Mouse (Mus musculus) G1E (cell line): ENCODE measurements around the gene Prdm16. TPM values are rescaled to one million over a fixed set of nuclear protein-coding genes. Genes with fewer than 3 reads are reported as not detected.

Source experiments
- ATAC-seq: 2 replicates; pipeline ENCODE4 v1.8.0; 2016; ENCODE audit warnings: mild to moderate bottlenecking; ENCODE audit not compliant: insufficient number of reproducible peaks, poor library complexity, low FRiP score, severe bottlenecking; ENCODE audit errors: extremely low read depth
- DNase-seq: peaks from one replicate; pipeline ENCODE4 v3.0.0; 2012; ENCODE audit warnings: low spot score
- H3K27me3 ChIP-seq: 2 replicates; pipeline ENCODE4 v1.6.1; 2012; ENCODE audit warnings: mild to moderate bottlenecking, low read length, inconsistent platforms; ENCODE audit not compliant: insufficient read depth
- H3K36me3 ChIP-seq: replicated peaks from 2 replicates; pipeline ENCODE3; 2012; ENCODE audit warnings: mild to moderate bottlenecking, inconsistent platforms
- H3K4me1 ChIP-seq: 2 replicates; pipeline ENCODE4 v1.6.1; 2012; ENCODE audit warnings: low read depth, low read length, inconsistent platforms, mixed read lengths; ENCODE audit not compliant: insufficient read depth
- H3K4me3 ChIP-seq: 2 replicates; pipeline ENCODE4 v1.5.1; 2012; ENCODE audit warnings: low read depth, mild to moderate bottlenecking, inconsistent platforms, low read length, moderate library complexity, mixed read lengths
- H3K9me3 ChIP-seq: replicated peaks from 2 replicates; pipeline ENCODE4 v1.6.1; 2012; ENCODE audit warnings: inconsistent platforms
- CTCF ChIP-seq: IDR thresholded peaks from 2 replicates; pipeline ENCODE4 v1.5.1; 2012; ENCODE audit warnings: low read depth, low read length, inconsistent platforms, mixed read lengths
- GATA1 ChIP-seq: IDR thresholded peaks from 2 replicates; pipeline ENCODE4 v1.6.1; 2012; ENCODE audit warnings: borderline replicate concordance, low read length, inconsistent platforms, mixed read lengths
- GATA2 ChIP-seq: IDR thresholded peaks from 2 replicates; pipeline ENCODE4 v1.6.1; 2012; ENCODE audit warnings: low read depth, low read length, inconsistent platforms, borderline replicate concordance
- POLR2AphosphoS5 ChIP-seq: IDR thresholded peaks from 2 replicates; pipeline ENCODE4 v1.6.1; 2012; ENCODE audit warnings: low read depth, low read length, inconsistent platforms; ENCODE audit not compliant: insufficient replicate concordance
- TAL1 ChIP-seq: conservative IDR thresholded peaks from 2 replicates; pipeline ENCODE4 v1.6.1; 2012; ENCODE audit warnings: low read depth, low read length, inconsistent platforms, mixed read lengths
- polyA plus RNA-seq: library from polyadenylated mRNA; stranded (reverse); fragments of >175 nt; gene quantifications from 2 replicates; pipeline ENCODE4 v1.2.3, GENCODE M21; 2012
- total RNA-seq, 2 experiments: library from RNA; stranded (forward) in 1 of 2; stranded (reverse) in 1 of 2; fragments of 200-1000 nt in 1 of 2; fragments of >200 nt in 1 of 2; fragmentation: Nextera tagmentation in 1 of 2; gene quantifications; 2 replicates each; pipeline ENCODE4 v1.2.3; 2014 to 2017

The Prdm16 gene
- total and polyA plus RNA-seq, 3 experiments = under 0.01 TPM; not detected in 2

DNA sequence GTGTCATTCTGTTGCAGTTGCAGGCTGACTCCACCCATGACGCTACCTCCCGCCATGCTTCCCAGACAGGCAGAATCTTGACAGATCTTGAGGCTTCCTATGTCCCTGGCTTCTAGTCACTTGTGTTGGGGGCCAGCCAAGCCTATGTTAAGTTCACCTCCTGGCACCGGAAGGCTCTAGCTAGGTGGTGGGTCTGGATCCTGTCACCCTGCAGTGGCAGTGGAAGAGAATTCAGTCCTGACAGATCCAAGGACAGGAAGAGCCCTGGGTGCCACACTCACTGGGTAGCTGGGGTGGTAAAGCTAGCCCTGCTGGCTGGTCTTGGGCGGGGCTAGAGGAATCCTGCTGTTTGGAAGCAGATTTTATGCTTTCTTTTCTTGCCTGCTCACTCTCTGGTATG lies 311.3 kb downstream of the Prdm16 start:
- H3K9me3 ChIP-seq = peaks cover 88% of the 10 kb centered on the region
- no peak for ATAC-seq

DNA sequence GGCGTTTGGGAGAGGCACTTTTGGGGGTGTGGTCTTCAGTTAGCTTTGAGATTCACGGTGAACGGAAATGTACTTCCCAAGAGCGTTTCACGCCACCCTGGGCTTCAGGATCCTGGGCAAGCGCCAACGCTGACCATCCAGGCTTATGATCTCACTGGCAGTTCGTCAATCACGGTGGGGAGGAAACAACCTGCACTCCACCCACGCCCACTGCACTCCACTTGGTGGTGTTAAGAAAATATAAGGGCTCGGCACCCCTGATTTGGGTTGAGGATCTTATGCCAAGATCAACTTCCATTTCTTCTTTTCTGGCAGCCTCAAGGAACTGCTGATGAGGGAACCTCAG lies 323.1 kb downstream of the Prdm16 start:
- no peak for ATAC-seq
- H3K4me3 ChIP-seq = no peak overlapping the region
- H3K4me1 ChIP-seq = no peaks in the 10 kb centered on the region
- no peak for TF ChIP-seq GATA2
- no peak for TF ChIP-seq GATA1
- no peak for TF ChIP-seq POLR2AphosphoS5
- TF ChIP-seq CTCF = no peak
- no peak for TF ChIP-seq TAL1
- no peak for DNase-seq
- H3K36me3 ChIP-seq = no peaks in the 10 kb centered on the region
- peaks cover 87% of the 10 kb centered on the region for H3K9me3 ChIP-seq
- H3K27me3 ChIP-seq = no peaks in the 10 kb centered on the region

More for the DNA sequence above, 311.3 kb downstream of the Prdm16 start:
- no peak for DNase-seq
- Histone ChIP-seq H3K4me1 (no peaks in the 10 kb centered on the region), H3K4me3 (no peak overlapping the region), H3K36me3 (no peaks in the 10 kb centered on the region), H3K27me3 (no peaks in the 10 kb centered on the region)
- TF ChIP-seq GATA2 (no peak), GATA1 (no peak), CTCF (no peak), POLR2AphosphoS5 (no peak), TAL1 (no peak)

DNA sequence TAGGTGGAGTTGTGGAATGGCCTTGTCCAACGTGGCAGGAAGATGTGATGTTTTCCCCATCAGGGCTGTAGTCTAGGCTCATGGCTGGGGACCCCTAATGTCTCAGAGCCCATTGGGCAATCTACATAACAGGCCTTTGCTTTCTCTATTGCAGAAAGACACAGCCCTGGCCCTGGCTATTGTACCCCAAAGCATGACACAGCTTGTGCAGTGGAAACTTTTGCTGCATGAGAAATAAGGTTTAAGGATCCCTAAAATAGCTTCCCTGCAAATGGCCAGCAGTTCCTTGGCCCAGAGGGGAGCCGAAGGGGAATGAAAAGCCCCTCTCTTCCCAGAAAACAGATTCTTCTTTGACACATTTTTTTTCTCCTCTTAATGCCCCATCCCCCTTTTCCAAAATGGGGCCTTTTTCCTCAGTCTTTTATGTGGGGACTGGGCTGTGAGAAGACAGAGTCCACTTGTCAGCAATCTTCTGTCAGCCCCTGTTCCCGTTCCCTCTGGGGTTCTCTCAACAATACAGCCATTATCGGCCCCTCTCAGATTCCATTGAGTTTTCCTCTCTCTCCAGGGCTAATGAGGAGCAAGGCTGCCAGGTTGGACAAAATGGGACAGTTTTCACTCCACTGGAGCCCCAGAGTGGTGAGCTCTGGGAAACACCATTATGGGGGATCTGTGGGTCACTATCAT lies 323.6 kb downstream of the Prdm16 start:
- no peak for TF ChIP-seq CTCF
- TF ChIP-seq GATA2 = no peak
- TF ChIP-seq TAL1 = no peak
- TF ChIP-seq GATA1 = no peak
- no peak for TF ChIP-seq POLR2AphosphoS5
- ATAC-seq (no peak), DNase-seq (no peak)
- Histone ChIP-seq H3K36me3 (no peaks in the 10 kb centered on the region), H3K4me1 (no peaks in the 10 kb centered on the region), H3K9me3 (peaks cover 85% of the 10 kb centered on the region), H3K4me3 (no peak overlapping the region), H3K27me3 (no peaks in the 10 kb centered on the region)

DNA sequence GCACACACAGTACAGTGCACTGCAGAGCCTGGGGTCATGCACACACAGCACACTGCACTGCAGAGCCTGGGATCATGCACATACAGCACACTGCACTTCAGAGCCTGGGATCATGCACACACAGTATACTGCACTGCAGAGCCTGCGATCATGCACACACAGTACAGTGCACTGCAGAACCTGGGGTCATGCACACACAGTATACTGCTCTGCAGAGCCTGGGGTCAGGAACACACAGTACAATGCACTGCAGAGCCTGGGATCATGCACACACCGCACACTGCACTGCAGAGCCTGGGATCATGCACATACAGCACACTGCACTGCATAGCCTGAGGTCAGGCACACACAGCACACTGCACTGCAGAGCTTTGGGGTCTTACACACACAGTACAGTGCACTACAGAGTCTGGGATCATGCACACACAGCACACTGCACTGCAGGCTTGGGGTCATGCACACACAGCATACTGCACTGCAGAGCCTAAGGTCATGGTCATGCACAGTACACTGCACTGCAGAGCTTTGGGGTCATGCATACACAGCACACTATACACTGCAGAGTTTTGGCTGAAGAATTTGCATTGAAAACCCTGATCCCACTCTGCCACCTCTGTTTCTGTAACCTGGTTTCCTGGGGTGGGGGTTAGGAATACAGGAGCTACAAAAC lies 324.4 kb downstream of the Prdm16 start:
- no peak for TF ChIP-seq POLR2AphosphoS5
- no peak for TF ChIP-seq GATA1
- TF ChIP-seq GATA2 = no peak
- no peak for DNase-seq
- Histone ChIP-seq H3K36me3 (no peaks in the 10 kb centered on the region), H3K4me3 (no peak overlapping the region), H3K9me3 (peaks cover 77% of the 10 kb centered on the region), H3K4me1 (no peaks in the 10 kb centered on the region), H3K27me3 (no peaks in the 10 kb centered on the region)
- no peak for ATAC-seq

DNA sequence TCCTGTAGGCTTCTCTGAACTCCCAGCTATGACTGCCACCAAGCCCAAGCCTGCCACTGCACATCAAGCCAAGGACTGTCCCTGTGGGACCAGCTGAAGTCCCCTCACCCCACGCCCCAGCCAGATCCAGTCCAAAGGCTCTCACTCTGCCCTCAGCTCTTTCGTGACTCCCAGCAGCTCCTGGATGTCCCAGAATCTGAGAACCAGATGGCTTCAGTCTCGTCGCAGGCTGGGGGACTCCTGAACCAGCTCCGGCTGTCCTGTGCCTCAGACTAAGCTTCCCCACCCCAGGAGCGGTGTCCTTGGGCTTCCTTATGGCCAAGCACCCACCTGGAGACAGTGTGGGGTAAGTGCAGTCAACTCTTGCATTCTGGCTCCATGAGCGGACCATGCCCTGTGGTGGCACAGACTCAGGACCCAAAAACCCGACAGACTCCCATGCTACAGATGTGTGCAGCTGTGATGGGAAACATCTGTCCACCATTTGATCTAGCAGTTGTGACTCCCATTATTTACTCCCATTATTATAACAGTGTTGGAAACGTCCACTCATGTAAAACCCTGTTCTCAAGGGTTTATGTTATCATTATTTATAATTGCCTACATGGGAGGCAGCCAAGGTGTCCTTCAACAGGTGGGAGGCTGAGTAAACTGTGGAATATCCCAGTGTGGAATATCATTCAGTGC lies 326.0 kb downstream of the Prdm16 start:
- no peak for DNase-seq
- ATAC-seq = no peak
- H3K9me3 ChIP-seq = peaks cover 77% of the 10 kb centered on the region
- TF ChIP-seq GATA2 (no peak), TAL1 (no peak), POLR2AphosphoS5 (no peak), CTCF (no peak), GATA1 (no peak)
- H3K36me3 ChIP-seq = no peaks in the 10 kb centered on the region
- no peaks in the 10 kb centered on the region for H3K27me3 ChIP-seq
- H3K4me1 ChIP-seq = no peaks in the 10 kb centered on the region
- no peak overlapping the region for H3K4me3 ChIP-seq

DNA sequence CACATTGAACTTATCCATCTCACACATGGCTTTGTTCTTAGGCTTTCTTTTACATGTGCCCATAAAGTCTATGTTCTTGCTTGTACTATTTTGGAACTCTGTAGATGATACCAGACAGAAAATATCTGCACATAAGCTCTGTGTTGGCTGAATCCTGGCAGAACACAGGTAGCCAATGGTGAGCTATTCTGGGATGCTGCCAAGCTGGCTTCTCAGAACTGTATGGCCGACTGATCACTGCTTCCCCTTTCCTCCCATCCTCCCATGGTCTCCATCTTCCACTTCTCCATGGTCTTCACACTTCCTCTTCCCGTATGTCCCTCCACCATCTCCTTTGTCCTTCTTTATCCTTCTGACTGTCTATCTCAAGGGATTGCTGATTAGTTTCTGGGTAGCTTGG lies 327.5 kb downstream of the Prdm16 start:
- peaks cover 65% of the 10 kb centered on the region for H3K9me3 ChIP-seq
- H3K27me3 ChIP-seq = no peaks in the 10 kb centered on the region
- TF ChIP-seq POLR2AphosphoS5 = no peak
- no peak for TF ChIP-seq CTCF
- no peak for TF ChIP-seq GATA1
- TF ChIP-seq TAL1 = no peak
- no peak for TF ChIP-seq GATA2
- no peak for ATAC-seq
- H3K36me3 ChIP-seq = no peaks in the 10 kb centered on the region
- H3K4me3 ChIP-seq = no peak overlapping the region
- DNase-seq = no peak
- no peaks in the 10 kb centered on the region for H3K4me1 ChIP-seq
